Mouse (Mus musculus) heart, postnatal 0 days (tissue): ENCODE measurements around the gene Cdkal1.

Source experiments
- CTCF ChIP-seq: IDR thresholded peaks from 2 replicates; pipeline ENCODE4 v1.5.1; 2016; ENCODE audit warnings: antibody characterized with exemption, control low read depth, low read depth
- EP300 ChIP-seq: IDR thresholded peaks from 2 replicates; pipeline ENCODE4 v1.6.1; 2016; ENCODE audit warnings: antibody characterized with exemption, low read depth

- no peak for TF ChIP-seq CTCF
- no peak for TF ChIP-seq EP300
Measured at GRCm38 (mm10) chr13:29615987-29616386, 239.5 kb downstream of the Cdkal1 start.
